Mouse (Mus musculus) adrenal gland, adult 8-10 months (tissue): Measurements from ENCODE around the gene Vmn1r111. TPM values are rescaled to one million over a fixed set of nuclear protein-coding genes. Genes with fewer than 3 reads are reported as not detected.
"Not testable (repeated sequence)": the region's sequence is repeated elsewhere in the genome, so short reads cannot be mapped to it uniquely, and the experiment has no call there.

Experiments
- DNase-seq: peaks from one replicate; pipeline ENCODE4 v3.0.0; 2022
- total RNA-seq, 4 experiments: library from RNA; stranded (reverse); gene quantifications; 2 replicates each; pipeline ENCODE4 v1.2.4; 2022

Gene Vmn1r111
- total RNA-seq, result not detected

- DNase-seq, result not testable (repeated sequence)
These were observed at the start of gene Vmn1r111 for GRCm38 (mm10) chr7:20703116-20703515. Vmn1r111 (minus strand) TSS chr7:20703216.

- not testable (repeated sequence) for DNase-seq
These were observed 27.5 kb upstream of the Vmn1r111 start, which contains the start of gene Gm10668 for GRCm38 (mm10) chr7:20730524-20730923. Gm10668 (minus strand) TSS chr7:20730624.

- DNase-seq, result not testable (repeated sequence)
These were observed 34.4 kb downstream of the Vmn1r111 start, which contains the start of gene Vmn1r107 for GRCm38 (mm10) chr7:20668618-20669017. Vmn1r107 (plus strand) TSS chr7:20668918.

Other genes with a start within 250 kb of the Vmn1r111 start
- not detected for gene Gm10670, start 228.3 kb downstream of the Vmn1r111 start, total RNA-seq
- not detected for gene Vmn1r103, start 192.7 kb downstream of the Vmn1r111 start, total RNA-seq
- gene Vmn1r104, start 169.4 kb downstream of the Vmn1r111 start, total RNA-seq, result not detected
- not detected for gene Gm5726, start 157.5 kb downstream of the Vmn1r111 start, total RNA-seq
- not detected for gene Gm4141, start 127.0 kb downstream of the Vmn1r111 start, total RNA-seq
- not detected for gene Gm4513, start 104.2 kb downstream of the Vmn1r111 start, total RNA-seq
- gene Vmn1r107, start 34.3 kb downstream of the Vmn1r111 start, total RNA-seq, result not detected
- not detected for gene Gm10668, start 27.4 kb upstream of the Vmn1r111 start, total RNA-seq
- not detected for gene Vmn1r112, start 68.0 kb upstream of the Vmn1r111 start, total RNA-seq
- gene Vmn1r113, start 84.1 kb upstream of the Vmn1r111 start, total RNA-seq, result not detected
- gene Vmn1r114, start 109.0 kb upstream of the Vmn1r111 start, total RNA-seq, result not detected
- gene Vmn1r115, start 141.8 kb upstream of the Vmn1r111 start, total RNA-seq, result not detected
- not detected for gene Vmn1r116, start 169.0 kb upstream of the Vmn1r111 start, total RNA-seq
- not detected for gene Vmn1r117, start 180.9 kb upstream of the Vmn1r111 start, total RNA-seq
- gene Vmn1r118, start 209.1 kb upstream of the Vmn1r111 start, total RNA-seq, result not detected